Mouse (Mus musculus): ENCODE data around the gene Cpb2. TPM values are rescaled to one million over a fixed set of nuclear protein-coding genes. Genes with fewer than 3 reads are reported as not detected.
A peak's percentile ranks its signal among the peaks of the same experiment; 100 is the strongest.

The Cpb2 gene
- total RNA-seq, 2 experiments from 2014 or later: not detected

DNA sequence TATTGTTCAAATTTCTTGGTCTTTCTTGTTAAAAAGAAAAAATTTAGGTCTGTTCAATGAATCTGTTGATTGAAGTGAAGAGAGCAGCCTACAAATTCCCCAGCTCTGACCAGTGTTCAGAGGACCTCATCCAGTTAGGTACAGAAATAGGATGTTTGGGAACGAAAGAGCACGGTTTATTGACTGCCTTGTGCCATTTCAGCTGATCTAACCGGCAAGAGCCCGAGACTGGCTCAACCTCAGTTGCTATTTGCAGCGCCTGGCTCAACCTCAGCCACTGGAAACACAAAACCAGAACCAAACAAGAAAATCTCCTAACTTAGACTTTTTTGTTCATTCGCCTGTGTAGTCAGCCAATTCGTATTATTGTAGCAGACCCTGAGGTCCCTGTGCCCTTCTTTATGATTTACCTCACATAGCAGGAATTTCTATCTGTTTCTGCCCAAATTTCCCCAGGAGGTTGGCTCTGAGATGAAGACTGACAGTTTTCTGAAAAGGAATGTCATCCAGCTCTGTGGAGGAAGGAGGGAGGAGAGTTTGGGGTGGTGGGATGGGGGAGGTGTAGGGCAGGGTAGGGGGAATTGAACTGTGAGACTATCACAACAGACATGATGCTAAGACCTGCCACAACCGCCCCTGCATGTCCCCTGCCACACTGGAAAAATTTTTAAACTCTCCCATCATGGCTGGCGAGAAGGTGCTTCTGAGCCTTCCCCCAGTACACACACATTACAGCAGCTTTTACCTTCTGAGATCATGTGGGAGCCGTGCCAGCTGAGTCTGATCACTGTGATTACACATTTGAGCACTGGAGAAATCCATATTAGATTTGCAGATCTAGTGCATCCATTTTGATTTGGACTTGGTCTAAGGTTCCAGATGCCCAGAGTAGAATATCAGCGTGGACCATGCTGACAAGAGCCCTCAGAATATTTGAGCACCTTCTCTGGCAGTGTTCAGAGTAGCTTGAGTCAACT lies 4.2 kb downstream of the Cpb2 start:
- no peak for DNase-seq (ENCODE audit: low spot score in 2 of 2)

DNA sequence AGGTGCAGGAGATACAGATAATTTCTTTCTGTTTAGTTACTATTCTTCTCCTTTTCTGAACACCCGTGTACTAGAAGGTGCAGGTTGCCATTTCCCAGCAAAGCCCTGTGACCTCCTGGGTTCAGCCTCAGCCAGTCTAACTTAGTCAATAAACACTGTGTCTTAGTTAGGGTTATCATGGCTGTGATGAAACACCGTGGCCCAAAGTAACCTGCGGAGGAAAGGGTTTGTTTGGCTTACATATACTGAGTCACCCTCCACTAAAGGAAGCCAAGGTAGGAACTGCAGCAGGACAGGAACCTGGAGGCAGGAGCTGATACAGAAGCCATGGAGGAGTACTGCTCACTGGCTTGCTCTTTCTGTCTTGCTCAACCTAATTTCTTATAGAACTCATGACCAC lies 8.3 kb downstream of the Cpb2 start:
- no peak for DNase-seq (ENCODE audit: low spot score in 2 of 2)

DNA sequence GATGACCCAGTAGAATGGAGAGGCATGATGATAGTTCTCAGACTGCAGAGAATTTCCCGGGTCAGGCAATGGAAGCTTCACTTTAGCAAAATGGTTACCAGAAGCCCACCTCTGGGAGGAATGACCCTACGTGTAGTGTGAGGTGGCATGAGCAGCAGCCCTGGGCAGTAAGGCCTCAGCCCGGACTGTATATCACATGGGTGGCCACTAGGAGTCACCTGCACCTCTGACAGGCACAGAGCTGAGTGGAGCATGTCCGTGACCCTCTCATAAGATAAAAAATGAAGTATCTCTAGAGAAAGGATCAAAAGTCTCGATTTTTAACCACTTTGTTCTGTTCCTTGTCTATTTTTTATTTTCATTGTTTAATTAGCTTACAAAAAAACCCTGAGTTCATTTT lies 14.4 kb downstream of the Cpb2 start:
- no peak for DNase-seq (ENCODE audit: low spot score in 2 of 2)

DNA sequence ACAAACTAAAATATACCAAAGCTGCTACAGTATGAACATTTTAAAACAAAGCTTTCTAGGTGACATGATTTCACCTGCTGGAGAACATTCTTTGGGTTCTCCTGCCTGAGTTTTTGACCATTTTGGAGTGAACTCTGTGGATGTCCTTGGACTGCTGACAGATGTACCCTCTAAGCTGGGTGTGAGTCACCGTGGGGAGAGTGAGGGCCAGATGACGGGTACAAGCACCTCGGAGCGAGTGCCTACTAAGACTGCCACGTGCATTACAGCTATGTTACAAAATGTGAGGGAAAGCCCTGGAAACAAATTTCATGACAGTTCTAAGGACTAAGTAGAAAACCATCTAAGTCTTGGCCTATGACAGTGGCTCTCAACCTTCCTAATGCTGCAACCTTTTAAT lies 27.4 kb downstream of the Cpb2 start:
- no peak for DNase-seq (ENCODE audit: low spot score in 2 of 2)

DNA sequence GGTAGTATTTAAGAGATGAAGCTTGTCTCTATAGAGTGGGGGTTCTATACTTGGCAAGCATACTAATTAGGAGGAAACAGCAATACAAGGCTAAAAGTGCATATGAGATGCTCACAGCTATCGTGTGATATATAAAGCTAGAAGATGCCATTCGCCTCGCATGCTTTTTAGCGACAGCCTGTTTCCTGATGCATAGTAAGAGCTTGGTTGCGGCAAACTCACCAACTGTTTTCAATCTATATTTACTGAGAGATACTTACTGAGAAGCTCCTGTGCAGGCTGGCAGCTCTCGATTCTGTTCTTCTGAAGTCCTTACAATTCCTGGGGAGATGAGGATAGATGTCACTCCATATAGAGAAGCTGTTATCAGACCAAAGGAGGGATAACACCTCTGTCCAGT lies 37.6 kb downstream of the Cpb2 start:
- no peak for DNase-seq (ENCODE audit: low spot score in 2 of 2)

DNA sequence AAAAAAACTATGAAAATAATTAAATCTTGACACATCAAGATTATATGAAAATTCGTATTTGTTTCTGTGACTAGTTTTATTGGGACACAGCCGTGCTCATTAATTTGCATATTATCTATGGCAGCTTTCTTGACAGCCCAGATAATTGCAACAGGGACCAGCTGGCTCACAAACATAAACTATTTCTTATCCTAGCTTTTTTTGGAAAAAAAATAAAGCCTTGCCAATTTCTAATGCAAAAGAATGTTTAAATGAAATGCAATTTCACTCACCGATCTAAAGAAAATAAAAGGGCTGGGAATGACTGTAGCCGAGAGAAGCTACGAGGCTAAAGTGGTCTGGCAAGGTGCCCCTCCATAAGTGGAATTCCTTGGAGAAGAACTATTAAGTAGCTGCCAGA lies 38.3 kb downstream of the Cpb2 start:
- DNase-seq (ENCODE audit: low spot score in 2 of 2): no peak

DNA sequence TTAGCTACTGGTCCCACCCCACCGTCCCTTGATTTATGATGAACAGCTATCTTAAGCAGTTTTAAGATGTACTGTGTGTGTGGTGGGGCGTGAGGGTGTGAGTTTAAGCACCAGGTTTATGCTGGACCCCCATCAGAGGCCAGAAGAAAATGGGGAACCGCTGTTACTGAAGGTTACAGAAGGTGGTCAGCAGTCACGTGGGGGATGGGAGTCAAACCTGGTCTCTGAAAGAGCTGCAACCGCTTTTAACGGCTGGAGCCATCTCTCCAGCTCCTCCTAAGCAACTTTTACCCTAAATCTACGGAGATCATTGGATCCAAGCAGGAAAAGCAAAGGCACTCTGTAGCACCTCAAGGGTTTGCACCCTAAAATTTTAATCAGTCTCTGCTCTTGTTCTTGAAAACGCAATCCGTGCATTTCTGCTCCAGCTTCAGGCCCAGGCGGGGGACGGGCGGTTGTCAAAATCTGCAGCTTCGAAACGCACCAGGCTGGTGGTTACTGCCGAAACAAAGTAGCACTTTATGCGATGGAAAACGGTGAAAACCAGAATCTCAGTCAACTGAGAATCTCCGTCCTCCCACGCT lies 41.6 kb downstream of the Cpb2 start:
- peak in 1 of 2 experiments; percentile 13 for DNase-seq (ENCODE audit: low spot score in 2 of 2)

DNA sequence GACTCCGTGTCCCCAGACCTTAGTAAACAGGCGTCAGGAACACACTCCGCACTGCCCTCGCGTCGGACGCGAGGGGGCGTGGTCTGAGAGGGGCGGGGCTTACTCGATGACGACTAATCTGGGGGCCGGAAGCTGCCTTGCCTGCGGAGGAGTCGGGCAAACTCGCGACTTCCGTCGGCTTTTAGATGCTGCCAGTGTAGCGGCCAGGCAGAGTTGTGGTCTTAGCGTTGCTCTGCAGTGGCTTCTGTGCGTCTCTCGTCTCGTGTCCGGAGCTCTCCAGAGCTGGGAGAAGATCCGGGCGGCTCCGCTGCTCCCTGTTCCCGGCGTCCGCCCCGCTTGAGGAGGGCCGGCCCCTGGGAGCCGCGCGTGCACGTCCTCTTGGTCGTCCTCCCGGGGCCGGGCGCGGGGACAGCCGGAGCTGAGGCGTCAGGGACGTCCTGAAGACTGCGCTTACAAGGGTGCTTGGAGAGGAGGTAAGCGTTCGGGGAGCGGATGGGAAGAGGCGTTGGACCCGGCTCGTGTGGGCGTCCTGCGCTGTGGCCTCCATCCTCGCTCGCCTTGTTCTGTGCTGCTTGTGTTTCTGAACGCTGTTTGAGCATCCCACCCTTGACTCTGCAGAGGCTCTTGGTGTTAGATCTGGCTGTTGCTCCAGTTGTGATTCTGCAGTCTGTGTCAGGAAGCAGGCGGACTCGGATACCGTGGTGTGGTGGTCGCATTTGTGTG lies 42.3 kb downstream of the Cpb2 start, which contains the start of gene Zc3h13:
TSS of gene Zc3h13 (plus strand) at position 181 of the 723 bp plus-strand sequence.
- DNase-seq (ENCODE audit: low spot score in 2 of 2): peak; percentile 96 to 97

DNA sequence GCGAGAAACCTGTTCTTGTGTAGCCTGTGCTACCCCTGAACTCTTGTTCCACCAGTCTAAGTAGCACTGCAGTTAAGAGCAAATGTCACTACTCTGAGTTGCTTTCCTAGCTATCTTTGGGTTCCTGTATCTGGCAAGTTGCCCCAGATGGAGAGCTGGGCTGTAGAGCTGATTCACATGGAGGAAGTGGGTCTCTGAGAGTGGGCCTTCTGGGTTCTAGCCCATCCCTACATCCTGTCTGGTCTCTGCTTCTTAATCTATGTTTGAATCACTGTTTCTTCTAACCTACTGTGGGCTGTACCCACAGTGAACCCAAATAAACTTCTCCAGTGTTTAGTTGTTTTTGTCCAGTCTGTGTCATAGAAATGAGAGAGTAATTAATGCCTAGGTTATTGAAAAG lies 59.0 kb downstream of the Cpb2 start:
- DNase-seq (ENCODE audit: low spot score in 2 of 2): no peak

DNA sequence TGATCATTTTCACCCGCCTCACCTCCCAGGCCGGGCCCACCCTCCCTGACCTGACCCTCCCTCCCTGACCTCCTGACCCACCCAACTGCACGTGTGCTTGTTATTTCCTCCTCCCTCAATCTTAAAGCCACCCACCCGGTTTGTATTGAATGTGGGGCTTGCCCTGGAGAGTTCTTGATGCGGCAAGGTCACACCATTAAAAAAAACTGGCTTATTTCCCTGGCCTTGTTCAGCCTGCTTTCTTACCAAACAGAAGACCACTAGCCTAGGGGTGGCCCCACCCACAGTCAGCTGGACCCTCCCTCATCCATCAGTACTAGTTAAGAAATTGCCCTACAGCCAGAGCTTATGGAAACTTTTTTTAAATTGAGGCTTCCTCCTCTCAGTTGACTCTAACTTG lies 61.7 kb downstream of the Cpb2 start:
- no peak for DNase-seq (ENCODE audit: low spot score in 2 of 2)

DNA sequence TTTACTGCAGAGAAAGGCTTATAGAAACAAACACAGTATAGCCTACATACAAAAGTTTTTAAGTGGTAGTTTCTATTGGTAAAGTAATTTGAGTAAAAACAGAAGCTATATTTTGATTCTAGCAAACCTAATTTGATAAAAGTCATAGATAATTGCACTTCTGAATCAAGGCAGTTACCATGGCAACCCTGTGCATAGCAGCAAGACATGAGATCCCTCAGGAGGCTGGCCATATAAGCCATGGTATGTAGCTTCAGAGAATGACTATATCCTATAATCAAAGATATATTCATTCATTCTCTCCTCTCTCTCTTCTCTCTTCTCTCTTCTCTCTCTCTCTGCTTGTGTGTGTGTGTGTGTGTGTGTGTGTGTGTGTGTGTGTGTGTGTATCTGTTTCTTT lies 65.8 kb downstream of the Cpb2 start:
- DNase-seq (ENCODE audit: low spot score in 2 of 2): no peak

DNA sequence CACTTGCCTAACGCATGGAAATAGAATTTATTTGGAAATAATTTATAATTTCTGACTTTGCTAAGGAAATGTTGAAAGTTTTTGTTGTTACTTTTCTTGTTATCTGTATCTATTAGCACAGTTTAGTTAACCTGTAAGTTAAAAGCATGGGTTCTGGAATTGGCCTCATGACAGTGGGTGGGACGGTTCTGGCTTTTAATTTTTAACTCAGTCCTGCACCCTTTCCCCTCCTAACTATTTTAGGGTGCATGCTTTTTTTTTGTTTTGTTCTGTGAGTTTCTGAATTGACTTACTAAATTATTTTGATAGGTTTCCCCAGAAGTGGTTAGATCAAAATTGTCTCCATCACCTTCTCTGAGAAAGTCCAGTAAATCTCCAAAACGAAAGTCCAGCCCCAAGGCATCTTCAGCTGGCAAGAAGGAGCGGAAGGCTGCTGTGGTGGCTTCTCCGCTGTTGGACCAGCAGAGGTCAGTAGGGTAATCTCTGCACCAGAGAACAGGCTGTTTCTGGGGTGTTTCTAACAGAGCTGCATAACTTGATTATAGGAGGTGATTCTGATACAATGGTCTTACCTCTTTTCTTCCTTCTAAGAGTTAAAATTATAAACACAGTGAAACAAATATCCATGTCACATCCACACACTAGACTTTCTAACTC lies 67.4 kb downstream of the Cpb2 start:
- no peak for DNase-seq (ENCODE audit: low spot score in 2 of 2)

DNA sequence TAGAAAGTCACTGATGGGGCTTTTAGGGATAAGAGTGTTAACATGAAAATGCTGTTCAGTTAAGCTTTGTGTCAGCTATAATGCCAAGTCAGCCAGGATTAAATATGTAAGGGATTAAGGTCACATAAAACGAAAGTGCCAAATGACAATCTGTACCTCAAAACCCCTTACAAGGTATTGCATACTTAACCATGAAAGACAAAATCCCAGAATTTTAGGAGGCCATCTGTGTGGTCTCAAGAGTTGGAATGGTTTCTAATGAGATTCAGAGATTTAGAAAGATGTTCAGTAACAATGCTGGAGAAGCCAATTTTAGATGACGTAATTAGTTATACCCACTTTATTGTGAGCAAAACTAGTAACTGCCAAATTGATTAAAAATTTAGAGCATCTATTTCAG lies 72.4 kb downstream of the Cpb2 start:
- DNase-seq (ENCODE audit: low spot score in 2 of 2): no peak

DNA sequence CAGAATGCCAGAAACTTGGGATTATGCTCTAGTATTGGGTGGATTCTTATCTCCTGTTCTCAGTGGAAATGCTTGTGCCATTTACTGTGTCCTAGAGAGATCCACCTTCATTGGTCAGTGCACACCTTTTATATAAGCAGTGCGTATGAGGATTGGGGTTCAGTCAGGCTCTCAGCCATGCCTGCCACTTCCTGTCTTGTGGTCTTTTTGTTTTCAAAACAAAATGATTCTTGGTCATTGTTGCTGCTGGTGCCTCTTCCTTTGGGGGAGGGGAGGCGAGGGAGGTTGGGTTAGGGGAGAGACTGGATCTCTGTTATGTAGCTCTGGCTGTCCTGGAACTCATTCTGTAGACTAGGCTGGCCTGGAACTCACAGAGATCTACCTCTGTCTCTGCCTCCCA lies 76.6 kb downstream of the Cpb2 start:
- DNase-seq (ENCODE audit: low spot score in 2 of 2): no peak

DNA sequence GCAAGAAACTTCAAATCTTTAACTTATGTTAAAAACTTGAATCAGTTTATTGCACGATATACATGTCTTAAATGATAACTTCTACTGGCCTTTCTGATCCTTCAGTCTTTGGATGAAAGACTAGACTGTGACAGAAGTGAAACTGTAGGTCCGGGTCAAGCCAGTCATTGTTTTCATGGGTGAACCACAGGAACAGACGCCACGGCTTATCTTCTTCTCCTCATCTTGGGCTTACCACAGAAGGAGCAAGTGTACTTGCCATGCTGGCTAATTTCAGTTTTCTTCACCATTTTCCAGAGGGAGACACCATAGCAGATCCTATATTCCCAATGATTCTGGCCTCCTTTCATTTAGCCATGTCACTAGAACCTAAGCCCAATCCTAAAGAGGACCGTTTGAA lies 78.2 kb downstream of the Cpb2 start:
- no peak for DNase-seq (ENCODE audit: low spot score in 2 of 2)

DNA sequence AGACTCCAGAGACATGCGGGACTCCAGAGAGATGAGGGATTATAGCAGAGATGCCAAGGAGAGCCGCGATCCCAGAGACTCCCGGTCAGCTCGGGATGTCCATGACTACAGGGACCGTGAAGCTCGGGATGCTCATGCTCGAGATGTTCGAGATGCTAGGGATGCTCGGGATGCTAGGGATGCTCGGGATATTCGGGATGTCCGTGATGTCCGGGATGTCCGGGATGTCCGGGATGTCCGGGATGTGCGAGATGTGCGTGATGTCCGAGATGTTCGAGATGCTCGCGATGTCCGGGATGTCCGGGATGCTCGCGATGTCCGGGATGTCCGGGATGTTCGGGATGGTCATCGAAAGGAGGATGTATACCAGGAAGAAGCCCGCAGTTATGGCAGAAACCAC lies 81.3 kb downstream of the Cpb2 start:
- no peak for DNase-seq (ENCODE audit: low spot score in 2 of 2)

DNA sequence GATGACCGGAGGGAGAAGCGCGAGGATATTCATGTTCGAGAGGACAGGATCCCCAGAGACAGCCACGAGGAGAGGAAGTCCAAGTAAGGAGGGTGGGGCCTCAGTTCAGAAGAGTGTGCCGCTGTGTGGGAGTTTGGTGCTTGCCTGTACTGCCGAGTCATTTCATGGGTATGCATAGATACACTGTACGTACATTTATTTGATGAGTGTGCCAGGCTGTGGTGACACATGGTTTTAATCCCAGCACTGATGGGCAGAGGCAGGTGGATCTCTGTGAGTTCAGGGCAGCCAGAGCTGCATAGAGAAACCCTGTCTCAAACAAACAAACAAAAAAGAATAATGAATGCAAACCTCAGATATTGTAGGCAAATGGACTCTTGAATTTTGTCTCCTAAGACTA lies 86.0 kb downstream of the Cpb2 start:
- no peak for DNase-seq (ENCODE audit: low spot score in 2 of 2)

DNA sequence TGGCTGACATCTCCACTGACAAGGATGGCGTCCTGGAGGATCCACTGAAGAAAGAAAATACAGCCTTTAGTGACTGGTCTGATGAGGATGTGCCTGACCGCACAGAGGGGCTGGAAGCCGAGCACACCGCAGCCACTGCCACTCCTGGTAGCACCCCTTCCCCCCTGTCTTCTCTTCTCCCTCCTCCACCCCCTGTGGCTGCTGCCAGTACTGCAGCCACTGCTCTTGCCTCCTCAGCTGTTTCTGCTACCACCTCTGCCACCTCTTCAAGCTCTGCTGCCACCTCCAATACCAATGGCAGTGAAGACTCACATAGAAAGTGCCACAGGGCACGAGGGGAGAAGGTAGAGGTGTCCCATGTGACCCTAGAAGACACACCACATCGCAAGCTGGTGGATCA lies 88.5 kb downstream of the Cpb2 start:
- DNase-seq (ENCODE audit: low spot score in 2 of 2): no peak

All from left cerebral cortex, adult 18-20 months (tissue).